Mouse (Mus musculus): ENCODE measurements at regions not wholly inside any gene's neighbourhood (a gene's known extent, or its start where the extent isn't known, plus 50 kb on each side); places are given as distances from the start of the nearest gene placed in this dataset.

GRCm38 (mm10) chr16:29802603-29803002 lies 223.5 kb downstream of the Opa1 start:
- TF ChIP-seq POLR2A (IDR thresholded peaks at IDR 0.05; ENCODE audit: extremely low read depth, insufficient read depth, low read length) (no peak), CTCF (IDR thresholded peaks at IDR 0.05; ENCODE audit: extremely low read depth, insufficient read depth, low read length) (no peak)

Measured in cortical plate, adult 2 months (tissue).